Mouse (Mus musculus): ENCODE measurements at regions not wholly inside any gene's neighbourhood (a gene's known extent, or its start where the extent isn't known, plus 50 kb on each side); places are given as distances from the start of the nearest gene placed in this dataset.

GRCm38 (mm10) chr2:174859533-174859932, 99.1 kb downstream of the Edn3 start:
- TF ChIP-seq CTCF (IDR thresholded peaks at IDR 0.05; ENCODE audit: low read depth) (peak; percentile 47), EP300 (IDR thresholded peaks at IDR 0.05; ENCODE audit: low read depth) (no peak)

Measured in heart, postnatal 0 days (tissue).